9 mouse cellular contexts compared by ENCODE assay signal in genomic region chrX:42360973-42361372, GRCm38 (mm10).
DNase-seq lines count a peak whose midpoint lies in the region; ATAC-seq lines count a peak whose summit lies in the region.
"Had no signal": no experiment of that assay in that cellular context is flagged by ENCODE, and none has a peak within 500 bp of the region (broad histone marks: within the 10 kb centered on the region; RNA-seq: fewer than 3 reads in every experiment).

No protein-coding gene starts in this region.

- 33% methylated on average over 6 of the region's 6 CpGs for WGBS in kidney, embryonic 14.5 days
- 16% methylated on average over 6 of the region's 6 CpGs for WGBS in embryonic facial prominence, embryonic 12.5 days

- no peaks in the 10 kb centered on the region for H3K27me3 ChIP-seq in kidney, embryonic 14.5 days (ENCODE audit: control insufficient read depth, insufficient read depth, low read length)
- H3K27me3 ChIP-seq in embryonic facial prominence, embryonic 12.5 days = no peaks in the 10 kb centered on the region

- DNase-seq in kidney, postnatal 10 days = no peak
- DNase-seq in neural tube, embryonic 10.5 days (ENCODE audit: extremely low spot score, low spot score) = peak; percentile 13
- no peak for DNase-seq in left cerebral cortex, postnatal 14 days (ENCODE audit: low spot score in 2 of 2)
- DNase-seq in left cerebral cortex, adult 9 months (ENCODE audit: low spot score in 2 of 2) = no peak
- no peak for DNase-seq in right cerebral cortex, postnatal 4 days

- H3K4me1 ChIP-seq in kidney, embryonic 14.5 days (ENCODE audit: control insufficient read depth, insufficient read depth, low read length) = no peaks in the 10 kb centered on the region
- no peaks in the 10 kb centered on the region for H3K4me1 ChIP-seq in embryonic facial prominence, embryonic 12.5 days
- H3K4me1 ChIP-seq: megakaryocyte, embryonic 14.5 days had no signal

- no peaks in the 10 kb centered on the region for H3K9me3 ChIP-seq in kidney, embryonic 14.5 days (ENCODE audit: control insufficient read depth, low read length)
- no peaks in the 10 kb centered on the region for H3K9me3 ChIP-seq in embryonic facial prominence, embryonic 12.5 days
- H3K9me3 ChIP-seq: megakaryocyte, embryonic 14.5 days had no signal

- no peak overlapping the region for H3K9ac ChIP-seq in kidney, embryonic 14.5 days (ENCODE audit: low read depth, low read length)
- H3K9ac ChIP-seq in embryonic facial prominence, embryonic 12.5 days = no peak overlapping the region

- peak overlapping the region; percentile 39 for H3K4me2 ChIP-seq in kidney, embryonic 14.5 days (replicated peaks; ENCODE audit: low read depth, low read length)
- peak overlapping the region; percentile 47 for H3K4me2 ChIP-seq in embryonic facial prominence, embryonic 12.5 days (replicated peaks)

- H3K36me3 ChIP-seq in kidney, embryonic 14.5 days (ENCODE audit: control insufficient read depth, insufficient read depth, low read length) = no peaks in the 10 kb centered on the region
- no peaks in the 10 kb centered on the region for H3K36me3 ChIP-seq in embryonic facial prominence, embryonic 12.5 days

- intact Hi-C loops in left cerebral cortex, postnatal 14 days (cut with DNase I) = no loop called here

- peak overlapping the region; percentile 22; the same call in 1 of the 2 replicates for H3K4me3 ChIP-seq in kidney, embryonic 14.5 days (ENCODE audit: low read length)
- peak overlapping the region; percentile 22; the same call in 1 of the 2 replicates for H3K4me3 ChIP-seq in embryonic facial prominence, embryonic 12.5 days

- ATAC-seq in kidney, embryonic 14.5 days (ENCODE audit: low FRiP score, low TSS enrichment) = no peak
- no peak for ATAC-seq in embryonic facial prominence, embryonic 12.5 days (ENCODE audit: insufficient number of reproducible peaks, insufficient read depth, low FRiP score, low TSS enrichment)
- peak; percentile 26 for ATAC-seq in inflammation-experienced regulatory T-cells, adult 6 months

- H3K27ac ChIP-seq in kidney, embryonic 14.5 days (ENCODE audit: low read depth, low read length) = no peak overlapping the region
- H3K27ac ChIP-seq in embryonic facial prominence, embryonic 12.5 days = no peak overlapping the region
